Mouse (Mus musculus): ENCODE results near the gene Mapt. TPM values are rescaled to one million over a fixed set of nuclear protein-coding genes. Genes with fewer than 3 reads are reported as not detected.

Gene Mapt
- polyA plus RNA-seq, 2 experiments: 1.8 to 2.6 TPM

- H3K27ac ChIP-seq (replicated peaks; ENCODE audit: low read depth, low read length): no peak overlapping the region
- no peak for TF ChIP-seq POLR2A (IDR thresholded peaks at IDR 0.05; ENCODE audit: borderline replicate concordance, extremely low read depth, insufficient read depth, insufficient read length)
- peaks cover 46% of the 10 kb centered on the region for H3K36me3 ChIP-seq (ENCODE audit: control insufficient read depth, insufficient read depth, low read length)
- no peak overlapping the region for H3K9ac ChIP-seq (ENCODE audit: low read depth, low read length, severe bottlenecking)
- H3K4me2 ChIP-seq (replicated peaks; ENCODE audit: low read depth, low read length, severe bottlenecking): no peak overlapping the region
- no peaks in the 10 kb centered on the region for H3K27me3 ChIP-seq (ENCODE audit: control insufficient read depth, insufficient read depth, low read length)
- no peaks in the 10 kb centered on the region for H3K9me3 ChIP-seq (ENCODE audit: control insufficient read depth, low read length)
- H3K4me3 ChIP-seq (replicated peaks; ENCODE audit: low read length): no peak overlapping the region
- no peaks in the 10 kb centered on the region for H3K4me1 ChIP-seq (ENCODE audit: control insufficient read depth, insufficient read depth, low read length)
- DNase-seq (ENCODE audit: low spot score): no peak
- ATAC-seq (ENCODE audit: low FRiP score, low read depth): no peak
- 80% methylated on average over 5 of the region's 5 CpGs for whole genome bisulfite sequencing
Observed at GRCm38 (mm10) chr11:104332105-104332504, 100.9 kb downstream of the Mapt start.

- Histone ChIP-seq H3K36me3 (ENCODE audit: control insufficient read depth, insufficient read depth, low read length) (peaks cover 65% of the 10 kb centered on the region), H3K4me2 (replicated peaks; ENCODE audit: low read depth, low read length, severe bottlenecking) (no peak overlapping the region), H3K27me3 (ENCODE audit: control insufficient read depth, insufficient read depth, low read length) (no peaks in the 10 kb centered on the region), H3K4me3 (replicated peaks; ENCODE audit: low read length) (no peak overlapping the region), H3K27ac (replicated peaks; ENCODE audit: low read depth, low read length) (no peak overlapping the region), H3K9ac (ENCODE audit: low read depth, low read length, severe bottlenecking) (no peak overlapping the region), H3K9me3 (ENCODE audit: control insufficient read depth, low read length) (no peaks in the 10 kb centered on the region), H3K4me1 (ENCODE audit: control insufficient read depth, insufficient read depth, low read length) (no peaks in the 10 kb centered on the region)
- 80% methylated on average over 5 of the region's 5 CpGs for WGBS
- no peak for TF ChIP-seq POLR2A (IDR thresholded peaks at IDR 0.05; ENCODE audit: borderline replicate concordance, extremely low read depth, insufficient read depth, insufficient read length)
- DNase-seq (ENCODE audit: low spot score): no peak
- ATAC-seq (ENCODE audit: low FRiP score, low read depth): no peak
Observed at GRCm38 (mm10) chr11:104334115-104334514, 102.9 kb downstream of the Mapt start.

- DNase-seq (ENCODE audit: low spot score) (no peak), ATAC-seq (ENCODE audit: low FRiP score, low read depth) (no peak)
- Histone ChIP-seq H3K27ac (replicated peaks; ENCODE audit: low read depth, low read length) (no peak overlapping the region), H3K9ac (ENCODE audit: low read depth, low read length, severe bottlenecking) (no peak overlapping the region), H3K4me1 (ENCODE audit: control insufficient read depth, insufficient read depth, low read length) (no peaks in the 10 kb centered on the region), H3K36me3 (ENCODE audit: control insufficient read depth, insufficient read depth, low read length) (peaks cover 74% of the 10 kb centered on the region), H3K27me3 (ENCODE audit: control insufficient read depth, insufficient read depth, low read length) (no peaks in the 10 kb centered on the region), H3K9me3 (ENCODE audit: control insufficient read depth, low read length) (no peaks in the 10 kb centered on the region), H3K4me2 (replicated peaks; ENCODE audit: low read depth, low read length, severe bottlenecking) (no peak overlapping the region), H3K4me3 (replicated peaks; ENCODE audit: low read length) (no peak overlapping the region)
- WGBS: 92% methylated on average over 13 of the region's 13 CpGs
- TF ChIP-seq POLR2A (IDR thresholded peaks at IDR 0.05; ENCODE audit: borderline replicate concordance, extremely low read depth, insufficient read depth, insufficient read length): no peak
Observed at GRCm38 (mm10) chr11:104334946-104335345, 103.8 kb downstream of the Mapt start.

GRCm38 (mm10) chr11:104346931-104347330 lies 115.7 kb downstream of the Mapt start:
- Histone ChIP-seq H3K36me3 (ENCODE audit: control insufficient read depth, insufficient read depth, low read length) (peaks cover 68% of the 10 kb centered on the region), H3K27me3 (ENCODE audit: control insufficient read depth, insufficient read depth, low read length) (no peaks in the 10 kb centered on the region), H3K4me2 (replicated peaks; ENCODE audit: low read depth, low read length, severe bottlenecking) (no peak overlapping the region), H3K4me1 (ENCODE audit: control insufficient read depth, insufficient read depth, low read length) (no peaks in the 10 kb centered on the region), H3K9me3 (ENCODE audit: control insufficient read depth, low read length) (no peaks in the 10 kb centered on the region), H3K9ac (ENCODE audit: low read depth, low read length, severe bottlenecking) (no peak overlapping the region), H3K27ac (replicated peaks; ENCODE audit: low read depth, low read length) (no peak overlapping the region), H3K4me3 (replicated peaks; ENCODE audit: low read length) (no peak overlapping the region)
- WGBS: 78% methylated on average over 3 of the region's 3 CpGs
- TF ChIP-seq POLR2A (IDR thresholded peaks at IDR 0.05; ENCODE audit: borderline replicate concordance, extremely low read depth, insufficient read depth, insufficient read length): no peak
- ATAC-seq (ENCODE audit: low FRiP score, low read depth) (no peak), DNase-seq (ENCODE audit: low spot score) (no peak)

GRCm38 (mm10) chr11:104361790-104362189 lies 130.6 kb downstream of the Mapt start:
- DNase-seq (ENCODE audit: low spot score): no peak
- ATAC-seq (ENCODE audit: low FRiP score, low read depth): no peak
- Histone ChIP-seq H3K9me3 (ENCODE audit: control insufficient read depth, low read length) (no peaks in the 10 kb centered on the region), H3K36me3 (ENCODE audit: control insufficient read depth, insufficient read depth, low read length) (peaks cover 32% of the 10 kb centered on the region), H3K4me1 (ENCODE audit: control insufficient read depth, insufficient read depth, low read length) (no peaks in the 10 kb centered on the region), H3K9ac (ENCODE audit: low read depth, low read length, severe bottlenecking) (no peak overlapping the region), H3K4me2 (replicated peaks; ENCODE audit: low read depth, low read length, severe bottlenecking) (no peak overlapping the region), H3K27me3 (ENCODE audit: control insufficient read depth, insufficient read depth, low read length) (no peaks in the 10 kb centered on the region), H3K4me3 (replicated peaks; ENCODE audit: low read length) (no peak overlapping the region), H3K27ac (replicated peaks; ENCODE audit: low read depth, low read length) (no peak overlapping the region)
- no peak for TF ChIP-seq POLR2A (IDR thresholded peaks at IDR 0.05; ENCODE audit: borderline replicate concordance, extremely low read depth, insufficient read depth, insufficient read length)
- WGBS: 33% methylated on average over 2 of the region's 2 CpGs

GRCm38 (mm10) chr11:104362704-104363103 lies 131.5 kb downstream of the Mapt start:
- Histone ChIP-seq H3K36me3 (ENCODE audit: control insufficient read depth, insufficient read depth, low read length) (peaks cover 26% of the 10 kb centered on the region), H3K9ac (ENCODE audit: low read depth, low read length, severe bottlenecking) (no peak overlapping the region), H3K4me1 (ENCODE audit: control insufficient read depth, insufficient read depth, low read length) (no peaks in the 10 kb centered on the region), H3K4me2 (replicated peaks; ENCODE audit: low read depth, low read length, severe bottlenecking) (no peak overlapping the region), H3K9me3 (ENCODE audit: control insufficient read depth, low read length) (no peaks in the 10 kb centered on the region), H3K4me3 (replicated peaks; ENCODE audit: low read length) (no peak overlapping the region), H3K27ac (replicated peaks; ENCODE audit: low read depth, low read length) (no peak overlapping the region), H3K27me3 (ENCODE audit: control insufficient read depth, insufficient read depth, low read length) (no peaks in the 10 kb centered on the region)
- WGBS: 78% methylated on average over 1 of the region's 1 CpGs
- no peak for TF ChIP-seq POLR2A (IDR thresholded peaks at IDR 0.05; ENCODE audit: borderline replicate concordance, extremely low read depth, insufficient read depth, insufficient read length)
- ATAC-seq (ENCODE audit: low FRiP score, low read depth): no peak
- no peak for DNase-seq (ENCODE audit: low spot score)

Data from limb, embryonic 14.5 days (tissue).